Mouse (Mus musculus) cerebellum, adult 9-11 months (tissue): Measurements from ENCODE around the gene Oas1e.
"Not testable (repeated sequence)": the region's sequence is repeated elsewhere in the genome, so short reads cannot be mapped to it uniquely, and the experiment has no call there.

Source experiments
- DNase-seq: peaks from one replicate; pipeline ENCODE4 v3.0.0; 2022

The Oas1e gene

DNA sequence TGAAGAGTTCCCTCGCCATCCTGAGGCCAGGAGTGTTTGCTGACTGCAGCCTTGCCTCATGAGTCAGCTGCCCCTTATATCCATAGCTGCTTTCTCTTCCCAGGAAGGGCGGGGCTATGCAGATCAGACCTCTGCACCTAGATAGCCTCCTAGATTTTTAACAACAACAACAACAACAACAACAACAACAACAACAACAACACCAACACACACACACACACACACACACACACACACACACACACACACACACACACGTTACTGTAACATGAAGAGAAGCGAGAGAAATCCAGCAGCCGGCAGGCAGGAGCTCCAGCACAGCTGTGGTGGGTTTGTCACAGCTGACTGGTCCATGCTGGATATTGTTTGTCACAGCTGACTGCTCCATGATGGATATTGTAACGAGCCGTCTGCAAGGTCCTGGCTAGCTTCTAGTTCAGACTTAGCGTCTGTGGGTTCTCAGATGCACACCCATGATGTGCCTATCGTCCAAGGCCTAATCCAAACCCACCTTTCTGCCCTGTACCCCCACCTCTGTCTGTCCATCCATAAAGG lies at the start of gene Oas1e:
Oas1e (minus strand) TSS at position 51 of the 555 bp plus-strand sequence.
- not testable (repeated sequence) for DNase-seq

DNA sequence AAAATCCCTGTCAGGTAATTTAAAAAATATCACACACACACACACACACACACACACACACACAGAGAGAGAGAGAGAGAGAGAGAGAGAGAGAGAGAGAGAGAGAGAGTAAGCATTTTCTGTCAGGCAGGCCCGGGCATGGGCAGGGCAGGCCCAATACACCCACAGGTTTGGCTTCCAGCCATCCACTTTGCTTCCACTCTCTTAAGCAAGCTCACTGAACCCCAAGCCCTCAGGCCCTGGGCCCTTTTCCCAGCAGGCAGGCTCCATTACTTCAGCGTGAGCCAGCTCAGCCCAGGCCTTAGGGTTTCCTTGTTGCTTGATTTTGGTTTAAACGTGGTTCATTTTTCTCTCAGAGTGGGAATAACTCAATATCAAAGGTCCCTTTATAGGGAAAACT lies 49.4 kb upstream of the Oas1e start:
- no peak for DNase-seq

- peak; percentile 35 for DNase-seq
Observed at GRCm38 (mm10) chr5:120836731-120837585, 41.6 kb upstream of the Oas1e start.

DNA sequence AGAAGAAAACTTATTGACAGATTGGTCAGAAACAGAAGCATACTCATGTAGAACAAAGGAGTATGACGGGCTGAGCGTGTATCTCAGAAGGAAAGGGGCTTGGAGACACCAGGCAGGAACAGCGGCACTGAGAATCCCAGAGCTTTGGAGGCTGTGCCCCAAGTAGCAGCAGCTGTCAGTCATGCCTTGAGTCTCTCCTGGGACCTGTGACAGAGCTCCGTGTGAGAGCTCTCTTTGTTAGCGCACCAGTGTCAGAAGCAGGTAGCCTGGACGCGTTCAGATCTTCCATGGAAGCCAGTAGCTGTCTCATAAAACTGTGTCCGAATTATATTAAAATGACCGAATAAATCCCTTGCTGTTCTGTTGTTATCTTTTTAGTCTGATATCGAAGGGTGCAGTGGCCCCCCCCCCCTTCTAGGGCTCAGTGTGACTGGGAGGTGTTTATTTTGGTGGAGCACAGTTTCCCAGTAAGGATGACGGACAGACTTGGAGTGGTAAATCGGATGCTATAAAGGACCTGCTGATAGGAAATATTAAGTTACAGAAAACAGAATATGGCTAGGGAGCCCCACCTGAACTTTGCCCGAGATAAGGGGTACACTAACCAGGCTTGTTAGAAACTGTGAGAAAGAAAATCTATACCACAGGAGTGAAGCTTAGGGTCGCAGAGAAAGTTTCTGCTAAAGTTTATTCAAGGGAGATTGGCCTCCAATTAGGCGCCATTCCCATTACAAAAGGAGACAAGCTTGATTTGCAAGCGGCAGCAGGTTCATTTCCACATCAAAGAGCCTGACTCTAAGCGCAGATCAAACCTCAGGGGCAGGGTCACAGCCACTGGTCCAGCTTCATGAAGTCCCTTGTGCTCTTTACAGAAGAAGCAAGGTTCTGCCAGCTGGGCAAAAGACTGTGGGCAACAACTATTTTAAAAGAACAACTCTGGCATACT lies 38.3 kb upstream of the Oas1e start:
- no peak for DNase-seq

GRCm38 (mm10) chr5:120831031-120831430 lies 35.7 kb upstream of the Oas1e start:
- no peak for DNase-seq

GRCm38 (mm10) chr5:120818999-120819398 lies 23.7 kb upstream of the Oas1e start:
- DNase-seq: no peak

- DNase-seq: no peak
Observed at GRCm38 (mm10) chr5:120815949-120816348, 20.6 kb upstream of the Oas1e start.

GRCm38 (mm10) chr5:120813023-120813422 lies 17.7 kb upstream of the Oas1e start:
- no peak for DNase-seq

- peak; percentile 82 for DNase-seq
Observed at GRCm38 (mm10) chr5:120811951-120812819, 16.9 kb upstream of the Oas1e start, which contains the start of gene Oas1c. Oas1c (minus strand) TSS chr5:120812514.

DNA sequence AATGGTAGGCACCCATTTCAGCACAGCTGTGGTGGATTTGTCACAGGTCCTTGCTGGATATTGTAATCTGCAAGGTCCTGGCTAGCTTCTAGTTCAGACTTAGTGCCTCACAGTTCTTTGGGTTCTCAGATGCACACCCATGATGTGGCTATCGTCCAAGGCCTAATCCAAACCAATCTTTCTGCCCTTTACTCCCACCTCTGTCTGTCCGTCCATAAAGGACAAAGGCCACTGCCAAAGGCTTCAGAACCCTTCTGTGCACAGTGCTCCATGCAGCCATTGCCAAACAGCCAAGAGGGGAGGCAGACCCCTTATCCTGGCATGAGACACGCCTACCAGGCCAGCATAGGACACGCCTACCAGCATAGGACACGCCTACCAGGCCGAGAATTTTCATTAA lies 13.8 kb upstream of the Oas1e start:
- DNase-seq: no peak

DNA sequence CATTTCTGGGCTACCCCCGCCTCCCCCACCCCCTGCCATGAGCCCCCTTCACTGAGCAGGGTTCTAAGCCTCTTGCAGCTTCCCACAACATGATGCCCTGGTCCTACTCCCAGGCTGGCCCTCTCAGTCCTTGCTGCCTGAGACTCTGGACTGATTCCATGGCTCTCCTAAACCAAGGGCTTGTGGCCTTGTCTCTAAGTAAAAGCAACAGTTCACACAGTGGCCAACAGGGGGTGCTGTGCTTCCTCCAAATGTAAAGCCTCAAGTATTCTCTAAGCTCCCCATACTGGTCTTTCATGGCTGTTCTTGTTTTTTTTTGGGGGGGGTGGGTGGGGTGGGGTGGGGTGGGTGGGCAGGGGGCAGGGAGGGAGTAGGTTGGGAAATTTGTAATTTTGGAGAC lies 11.1 kb upstream of the Oas1e start:
- DNase-seq: peak; percentile 37

- no peak for DNase-seq
Observed at GRCm38 (mm10) chr5:120803596-120803995, 8.3 kb upstream of the Oas1e start.

GRCm38 (mm10) chr5:120798943-120799342 lies 3.6 kb upstream of the Oas1e start:
- not testable (repeated sequence) for DNase-seq

DNA sequence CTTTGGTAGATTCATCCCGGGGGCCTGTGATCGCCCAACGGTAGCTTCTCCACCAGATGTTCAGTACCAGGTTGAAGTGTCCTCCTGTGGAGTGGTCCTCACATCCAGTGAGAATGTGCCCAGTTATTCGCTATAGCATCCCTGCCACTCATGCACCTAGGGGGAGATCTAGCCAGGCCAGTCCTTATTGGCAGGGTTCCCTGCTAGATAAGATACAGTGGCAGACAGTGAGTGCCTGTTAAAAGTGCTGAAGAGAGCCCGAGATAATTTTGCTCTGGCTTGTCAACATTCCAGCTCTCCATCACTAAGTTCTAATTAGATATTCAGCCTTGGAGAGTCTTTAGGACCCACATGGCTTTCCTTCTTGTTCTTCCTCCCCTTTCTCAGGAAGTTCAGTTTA lies 2.8 kb upstream of the Oas1e start:
- DNase-seq: not testable (repeated sequence)

DNA sequence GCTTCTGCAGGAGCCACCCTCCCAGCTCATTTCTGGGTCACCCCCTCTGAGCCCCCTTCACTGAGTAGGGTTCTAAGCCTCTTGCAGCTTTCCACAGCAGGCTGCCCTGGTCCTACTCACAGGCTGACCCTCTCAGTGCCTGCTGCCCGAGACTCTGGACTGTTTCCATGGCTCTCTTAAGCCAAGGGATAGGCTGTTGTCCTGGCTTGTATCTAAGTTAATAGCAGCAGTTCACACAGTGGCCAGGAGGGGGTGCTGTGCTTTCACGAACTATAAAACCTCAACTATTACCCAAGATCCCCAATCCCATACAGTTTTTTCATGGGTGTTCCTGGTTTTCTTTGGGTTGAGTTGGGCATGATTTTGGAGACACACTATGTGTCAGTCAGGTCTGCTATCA lies 2.3 kb downstream of the Oas1e start:
- DNase-seq: peak; percentile 26

- no peak for DNase-seq
Observed at GRCm38 (mm10) chr5:120787042-120787441, 8.3 kb downstream of the Oas1e start.

- no peak for DNase-seq
Observed at GRCm38 (mm10) chr5:120782446-120782845, 12.9 kb downstream of the Oas1e start.

GRCm38 (mm10) chr5:120781646-120782045 lies 13.7 kb downstream of the Oas1e start:
- no peak for DNase-seq

DNA sequence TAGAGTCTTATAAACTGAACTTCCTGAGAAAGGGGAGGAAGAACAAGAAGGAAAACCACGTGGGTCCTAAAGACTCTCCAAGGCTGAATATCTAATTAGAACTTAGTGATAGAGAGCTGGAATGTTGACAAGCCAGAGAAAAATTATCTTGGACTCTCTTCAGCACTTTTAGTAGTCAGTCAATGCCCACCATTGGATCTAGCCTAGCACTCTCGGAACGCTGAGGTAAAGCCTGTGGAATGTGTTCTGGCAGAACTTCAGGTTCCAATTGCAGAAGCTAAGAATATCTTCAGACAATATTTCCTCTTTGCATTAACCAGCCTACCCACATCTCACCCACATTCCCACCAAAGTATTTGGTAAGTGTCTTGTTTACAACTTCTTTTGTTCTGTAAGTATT lies 15.4 kb downstream of the Oas1e start:
- no peak for DNase-seq

- DNase-seq: no peak
Observed at GRCm38 (mm10) chr5:120778941-120779340, 16.4 kb downstream of the Oas1e start.

GRCm38 (mm10) chr5:120777478-120777877 lies 17.9 kb downstream of the Oas1e start, which contains the start of gene Oas3:
Oas3 (minus strand) TSS chr5:120777661.
- no peak for DNase-seq

DNA sequence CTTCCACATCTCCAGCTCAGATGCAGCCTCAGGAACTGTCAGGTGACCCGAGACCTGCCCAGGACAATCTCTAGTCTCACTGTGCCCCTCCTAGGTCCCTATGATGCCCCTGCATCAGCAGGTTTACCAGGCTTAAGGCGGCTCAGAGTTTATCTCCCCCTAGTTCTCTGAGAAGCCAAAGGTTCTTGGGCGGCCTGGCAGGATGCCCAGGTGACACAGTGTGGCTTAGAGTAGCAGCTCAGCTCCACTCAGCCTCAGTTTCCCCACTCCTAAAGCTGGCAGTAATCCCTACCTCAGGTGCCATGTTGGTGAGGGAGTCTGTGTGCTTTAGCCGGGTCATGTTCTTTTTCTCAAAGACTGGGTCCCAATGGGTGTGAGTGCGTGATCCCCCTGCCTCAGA lies 18.5 kb downstream of the Oas1e start:
- DNase-seq: no peak
